Mouse (Mus musculus): Measurements from ENCODE around the gene Spag9.

The Spag9 gene

DNA sequence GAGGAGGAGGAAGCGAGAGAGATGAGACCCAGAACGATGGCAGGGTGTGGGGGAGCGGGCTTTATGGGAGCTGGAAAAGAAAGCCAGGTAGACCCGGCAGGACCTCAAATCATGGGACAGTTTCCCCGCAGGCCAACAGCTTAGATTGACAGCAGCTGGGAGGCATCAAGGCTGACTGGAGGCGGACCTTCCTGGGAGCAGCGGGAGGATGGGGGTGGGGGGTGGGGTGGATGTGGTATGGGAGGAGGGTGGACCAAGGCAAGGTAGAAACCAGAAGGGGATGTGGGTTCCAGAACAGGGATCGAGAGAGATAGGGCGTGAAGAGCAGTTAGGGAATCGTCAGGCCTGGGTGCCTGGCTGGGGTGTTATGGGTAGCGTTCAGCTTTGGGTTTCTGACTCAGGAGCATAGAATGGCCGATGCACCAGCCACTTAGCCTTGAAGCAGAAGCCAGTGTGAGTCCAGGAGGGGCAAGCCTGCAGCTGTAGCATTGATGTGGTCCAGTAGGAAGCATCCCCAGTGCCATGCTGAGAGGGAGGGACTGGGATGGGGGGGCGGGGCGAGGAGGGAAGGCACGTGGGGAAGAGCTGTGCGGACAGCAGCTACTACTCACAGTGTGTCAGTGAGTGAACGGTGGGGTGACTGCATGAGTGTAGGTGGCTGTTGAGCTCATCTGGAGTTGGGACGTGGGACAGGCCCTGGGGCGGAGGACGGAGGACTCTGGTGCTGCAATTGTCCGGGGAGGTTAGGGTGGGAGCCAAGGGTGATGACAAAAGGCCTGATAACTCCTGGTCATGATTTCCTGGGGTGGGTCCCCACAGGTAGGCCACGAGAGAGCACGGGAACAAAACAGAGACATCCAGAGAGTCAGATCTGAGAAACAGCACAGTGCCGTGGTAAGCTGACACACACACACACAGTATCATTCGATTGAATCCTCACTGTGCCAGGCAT, 154.9 kb downstream of the Spag9 start:
- DNase-seq (ENCODE audit: low read depth, low spot score) = no peak

DNA sequence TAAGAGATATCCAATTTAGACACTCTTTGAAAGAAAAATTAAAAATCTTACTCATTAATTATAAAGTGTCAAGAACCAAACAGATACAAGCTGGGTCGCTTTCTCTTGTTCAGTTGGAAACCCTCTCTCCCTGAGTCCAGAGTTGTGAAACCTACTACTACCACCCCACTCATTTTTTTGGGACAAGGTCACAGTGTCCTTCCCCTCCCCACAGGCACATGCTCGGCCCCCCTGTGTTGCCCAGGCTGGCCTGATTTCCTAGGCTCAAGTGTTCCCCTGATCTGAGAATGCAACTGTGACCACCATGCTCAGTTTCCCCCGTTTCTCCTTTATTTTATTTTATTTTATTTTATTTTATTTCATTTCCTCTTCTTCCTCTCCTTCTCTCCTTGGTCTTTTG, 158.3 kb downstream of the Spag9 start:
- DNase-seq (ENCODE audit: low read depth, low spot score) = no peak

DNA sequence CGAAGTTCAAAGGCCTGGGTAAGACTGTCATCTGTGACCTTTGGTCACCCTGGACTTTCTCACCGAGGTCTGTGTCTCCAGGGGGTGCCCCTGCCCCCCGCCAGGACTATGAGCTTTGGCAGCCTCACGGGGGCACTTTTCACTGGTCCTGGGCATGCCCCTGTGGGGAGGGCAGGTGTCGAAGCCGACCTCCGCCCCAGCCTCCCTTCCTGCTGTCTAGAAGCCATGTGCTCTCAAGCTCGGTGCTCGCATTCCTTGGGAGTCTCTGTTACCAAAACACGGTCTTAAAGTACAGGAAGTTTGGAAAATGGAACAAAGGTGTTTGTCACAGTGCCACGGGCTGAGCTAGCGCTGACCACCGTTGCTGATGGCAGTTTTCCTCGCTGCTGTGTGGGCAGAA, 162.6 kb downstream of the Spag9 start:
- DNase-seq (ENCODE audit: low read depth, low spot score) = no peak

DNA sequence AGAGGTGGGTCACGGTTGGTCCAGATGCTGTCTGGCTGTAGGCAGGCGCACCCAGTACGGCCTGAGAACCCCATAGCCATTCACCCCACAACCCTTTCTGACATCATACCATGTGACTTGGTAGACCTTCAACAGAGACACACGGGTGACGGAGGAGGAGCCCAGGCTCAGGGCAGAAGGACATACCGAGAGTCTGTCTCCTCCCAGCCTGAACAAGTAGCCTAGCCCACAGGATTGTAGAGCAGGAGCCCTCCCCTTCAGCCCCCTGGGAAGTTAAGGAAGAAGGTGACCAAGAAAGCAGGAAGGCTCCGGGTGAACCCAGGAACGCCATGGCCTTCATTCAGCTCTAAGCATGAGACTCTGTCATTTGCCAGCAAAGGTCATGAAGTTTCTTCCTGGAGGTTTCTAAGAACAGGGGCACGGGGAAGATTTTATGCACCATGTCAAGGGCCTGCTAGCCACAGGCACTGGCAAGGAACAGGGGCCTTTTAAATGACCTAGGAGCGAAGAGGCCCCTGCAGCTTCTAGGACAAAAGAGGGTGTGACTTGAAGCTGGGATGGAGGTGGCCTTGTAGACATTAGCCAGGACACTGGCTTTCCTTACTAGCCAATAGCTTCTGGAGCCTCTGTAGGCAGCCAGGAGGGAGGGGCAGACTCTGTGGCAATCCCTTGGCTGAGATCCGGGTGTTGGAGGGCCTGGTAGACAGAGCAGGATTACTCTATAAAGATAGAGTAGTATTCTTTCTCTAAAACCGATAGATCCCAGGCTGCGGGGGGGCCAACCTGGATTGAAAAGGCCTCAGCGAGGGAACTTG, 163.4 kb downstream of the Spag9 start:
- DNase-seq (ENCODE audit: low read depth, low spot score) = no peak

DNA sequence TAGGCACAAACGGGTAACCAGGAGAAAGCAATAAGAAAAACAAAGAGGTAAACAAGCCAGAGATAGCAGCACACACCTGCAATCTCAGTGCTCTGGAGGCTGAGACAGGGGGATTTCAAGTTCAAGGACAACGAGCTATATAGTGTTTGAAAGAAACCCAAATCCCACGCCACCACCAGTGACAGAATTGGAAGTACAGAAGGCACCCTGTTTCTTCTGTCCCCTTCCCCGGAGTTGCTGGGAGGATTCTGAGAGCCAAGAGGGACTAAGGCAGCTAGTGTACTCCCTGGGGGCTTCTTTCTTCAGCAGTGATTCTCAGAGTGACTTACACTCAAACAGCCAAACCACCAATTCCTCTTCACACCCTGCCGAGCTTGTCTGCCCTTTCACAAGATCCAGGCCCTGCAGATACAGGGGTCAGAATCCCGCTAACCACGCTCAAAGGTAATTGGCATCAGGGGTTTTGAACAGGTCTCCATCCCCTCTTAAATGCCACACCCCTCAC, 164.1 kb downstream of the Spag9 start:
- DNase-seq (ENCODE audit: low read depth, low spot score) = no peak

DNA sequence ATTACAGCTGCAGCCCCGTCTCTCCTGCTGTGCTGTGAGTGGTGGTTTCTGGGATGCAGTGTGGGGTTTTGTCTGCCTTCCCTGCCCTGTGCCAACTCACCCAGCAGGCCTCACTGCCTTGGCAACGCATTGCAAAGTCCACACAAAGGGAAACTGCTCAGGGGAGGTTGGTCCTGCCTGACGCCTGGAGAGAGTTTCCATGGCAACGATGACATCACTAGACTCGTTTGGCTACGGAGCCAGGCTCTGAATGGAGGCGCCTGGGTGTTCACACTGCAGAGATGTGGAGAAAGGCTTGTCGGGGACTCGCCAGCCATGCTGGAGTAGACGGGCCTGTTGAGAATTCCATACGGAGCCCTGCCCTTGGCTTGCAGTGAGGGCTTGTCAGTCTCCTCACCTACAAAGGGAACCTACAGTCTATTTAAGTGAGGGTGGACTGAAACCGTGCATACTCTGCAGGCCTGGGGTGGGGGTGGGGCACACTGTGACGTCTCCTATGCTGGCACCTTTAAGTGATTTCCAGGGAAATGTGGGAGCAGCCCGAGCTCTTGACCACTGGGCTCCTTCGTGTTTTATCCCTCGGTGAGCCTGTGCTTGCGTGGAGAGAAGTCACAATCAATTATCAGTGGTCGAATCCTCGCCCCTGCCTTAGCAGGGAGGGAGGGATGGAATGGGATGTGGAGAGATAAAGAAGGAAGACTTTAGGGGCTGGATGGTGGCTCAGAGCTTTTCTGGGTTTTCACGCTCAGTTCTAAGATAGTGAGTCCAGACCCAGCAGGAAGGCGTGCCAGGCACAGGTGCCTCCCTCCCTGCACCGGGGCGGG, 164.8 kb downstream of the Spag9 start:
- DNase-seq (ENCODE audit: low read depth, low spot score) = no peak

DNA sequence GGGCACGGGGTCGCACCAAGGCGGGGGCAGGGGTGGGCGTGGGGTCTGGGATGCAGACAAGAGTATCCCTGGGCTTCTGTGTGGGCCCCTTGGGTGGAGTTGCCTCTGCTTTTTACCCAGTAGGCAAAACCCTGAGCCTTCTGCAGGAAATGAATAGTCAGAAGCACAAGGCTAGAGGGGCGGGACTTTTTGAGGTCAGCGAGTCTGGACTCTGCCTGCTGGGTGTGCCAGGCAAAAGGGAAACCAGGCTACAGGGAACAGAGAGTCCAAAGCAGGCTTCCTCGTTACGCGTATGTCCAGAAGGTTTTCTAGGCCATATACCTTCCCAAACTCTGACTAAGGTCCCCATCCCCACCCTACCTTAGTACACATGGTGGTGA, 165.4 kb downstream of the Spag9 start:
- DNase-seq (ENCODE audit: low read depth, low spot score) = no peak

DNA sequence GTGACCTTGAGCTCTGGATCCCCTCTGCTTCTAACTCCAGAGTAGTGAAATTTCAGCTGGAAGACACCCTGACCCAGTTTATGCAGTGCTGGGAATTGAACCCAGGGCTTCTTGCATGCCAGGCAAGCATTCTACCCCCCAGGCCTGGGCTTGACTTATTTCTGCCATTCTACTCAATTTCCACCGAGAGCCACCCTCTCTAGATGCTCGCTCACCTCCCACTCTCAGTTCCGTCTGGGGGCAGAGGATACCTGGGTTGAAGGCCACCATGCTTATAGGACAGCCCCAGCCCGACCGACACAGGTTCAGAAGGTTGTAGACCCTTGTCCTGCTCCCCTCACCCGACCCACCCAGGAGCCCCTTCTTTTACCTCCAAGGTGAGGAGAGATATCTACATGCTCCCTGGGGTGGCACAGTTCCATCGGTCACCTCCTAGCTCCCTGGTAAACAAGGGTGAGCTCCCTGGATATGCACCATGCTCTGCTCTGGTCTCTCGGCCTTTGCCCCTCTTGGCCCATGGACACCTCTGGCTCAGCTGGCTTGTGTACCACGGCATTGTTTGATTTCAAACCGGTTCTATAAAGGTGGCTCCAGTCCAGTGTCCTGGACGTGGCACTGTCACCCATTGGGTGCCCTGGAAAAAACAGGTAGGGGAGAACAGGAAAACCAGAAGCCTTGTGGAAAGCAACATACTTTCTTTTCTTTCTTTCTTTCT, 166.1 kb downstream of the Spag9 start:
- DNase-seq (ENCODE audit: low read depth, low spot score) = no peak

DNA sequence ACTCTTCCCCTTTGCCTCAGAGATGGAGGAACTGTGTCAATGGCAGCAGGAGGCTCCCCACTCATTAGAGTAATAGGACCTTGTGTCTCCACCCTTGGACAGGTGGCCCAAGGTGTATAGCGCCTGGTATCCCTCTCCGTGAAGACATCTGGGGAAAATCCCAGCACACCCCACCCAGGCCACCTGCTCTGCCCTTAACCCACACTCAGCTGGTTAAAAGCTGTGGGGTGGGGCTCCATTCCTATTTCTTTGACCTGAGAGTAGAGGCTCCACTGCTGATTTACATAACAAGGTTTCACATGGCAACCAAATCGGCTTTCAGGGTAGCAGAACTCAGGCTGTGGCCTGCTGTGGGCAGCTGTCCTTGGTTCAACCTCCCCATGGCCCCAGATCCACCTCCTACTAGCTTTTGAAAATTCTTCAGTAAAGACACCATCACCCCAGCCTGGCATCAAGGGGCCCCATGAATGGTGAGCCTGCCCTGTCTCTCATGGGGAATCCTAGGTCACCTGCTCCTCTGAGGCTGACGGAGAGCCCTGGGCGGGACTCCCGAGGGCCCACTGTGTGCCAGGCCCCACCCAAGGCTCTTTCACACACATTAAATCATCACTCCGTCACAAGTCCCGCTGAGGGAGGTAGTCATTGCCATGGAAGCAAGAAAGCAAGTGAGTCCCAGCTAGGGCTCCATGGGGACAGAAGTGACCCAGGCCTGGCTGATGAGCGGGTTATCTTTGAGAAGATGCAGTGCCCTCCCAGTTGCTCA, 167.3 kb downstream of the Spag9 start:
- no peak for DNase-seq (ENCODE audit: low read depth, low spot score)

DNA sequence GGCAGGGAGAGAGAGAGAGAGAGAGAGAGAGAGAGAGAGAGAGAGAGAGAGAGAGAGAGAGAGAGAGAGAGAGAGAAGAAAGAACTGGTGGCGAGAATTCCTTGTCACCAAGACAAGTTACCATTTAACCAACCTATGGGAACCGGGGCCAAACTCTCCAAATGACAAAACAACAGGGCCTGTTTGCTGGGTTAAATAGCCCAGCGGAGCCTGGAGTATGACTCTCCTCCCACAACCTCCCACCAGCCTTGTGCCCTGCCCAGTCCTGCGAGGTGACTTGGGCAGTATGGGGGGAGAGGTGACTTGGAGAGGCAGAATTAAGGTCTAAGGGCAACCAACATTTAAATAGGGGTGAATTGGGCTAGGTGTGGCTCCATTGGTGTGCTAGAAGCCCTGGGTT, 169.9 kb downstream of the Spag9 start:
- no peak for DNase-seq (ENCODE audit: low read depth, low spot score)

DNA sequence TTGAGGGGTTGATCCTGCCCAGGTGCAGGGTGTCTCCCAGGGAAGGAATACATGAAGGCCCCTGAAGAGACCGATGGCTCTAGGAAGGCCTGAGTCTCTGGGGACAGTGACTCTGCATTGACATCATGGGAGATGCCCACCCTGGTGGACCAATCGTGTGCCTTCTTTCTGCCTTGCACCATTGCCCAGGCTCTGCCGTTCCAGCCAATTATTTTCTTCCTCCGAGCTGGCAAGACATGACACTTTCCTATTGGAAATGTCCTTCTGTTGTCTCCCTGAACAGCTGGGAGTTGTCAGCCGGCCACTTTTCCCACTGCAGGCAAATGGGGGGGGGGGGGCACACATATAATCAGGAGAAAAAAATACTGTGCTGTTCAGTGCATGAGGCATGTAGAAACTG, 172.3 kb downstream of the Spag9 start:
- no peak for DNase-seq (ENCODE audit: low read depth, low spot score)

DNA sequence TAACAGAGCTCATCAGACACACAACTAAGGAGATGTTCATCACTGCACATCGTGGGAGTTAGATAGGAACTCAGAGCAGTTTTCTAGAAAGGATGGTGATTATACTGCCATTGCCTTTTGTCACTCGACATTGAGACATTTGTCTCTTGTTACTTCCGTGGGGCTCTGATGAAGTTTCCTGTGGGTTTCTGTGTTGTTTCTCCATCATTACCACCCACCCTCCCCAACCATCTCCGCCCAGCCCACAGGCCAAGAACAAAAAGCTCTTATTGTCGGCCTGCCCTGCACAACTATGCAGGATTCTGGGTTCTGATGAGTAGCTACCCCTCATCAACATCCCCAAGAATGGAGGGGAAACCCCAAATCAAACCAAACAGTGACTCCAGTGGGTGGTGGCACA, 173.7 kb downstream of the Spag9 start:
- DNase-seq (ENCODE audit: low read depth, low spot score) = no peak

DNA sequence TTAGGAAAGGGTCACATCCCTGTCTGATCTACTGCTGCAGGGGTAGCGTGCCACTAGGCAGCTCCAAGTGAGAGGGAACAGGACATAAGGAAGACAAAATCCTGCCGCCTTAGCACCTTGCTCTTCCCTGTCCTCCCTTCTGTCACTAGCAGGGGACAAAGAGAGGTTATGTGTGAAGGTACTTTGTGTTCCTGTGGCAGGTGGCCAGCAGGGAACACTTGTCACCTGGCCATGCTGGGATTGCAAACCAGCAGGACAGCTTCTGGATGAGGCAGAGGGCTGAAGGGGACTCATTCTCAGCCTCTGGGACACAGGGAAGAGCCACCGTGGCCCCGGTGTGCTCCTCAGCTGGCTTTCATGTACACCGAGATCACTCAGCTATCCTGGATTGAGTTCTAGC, 175.8 kb downstream of the Spag9 start:
- no peak for DNase-seq (ENCODE audit: low read depth, low spot score)

DNA sequence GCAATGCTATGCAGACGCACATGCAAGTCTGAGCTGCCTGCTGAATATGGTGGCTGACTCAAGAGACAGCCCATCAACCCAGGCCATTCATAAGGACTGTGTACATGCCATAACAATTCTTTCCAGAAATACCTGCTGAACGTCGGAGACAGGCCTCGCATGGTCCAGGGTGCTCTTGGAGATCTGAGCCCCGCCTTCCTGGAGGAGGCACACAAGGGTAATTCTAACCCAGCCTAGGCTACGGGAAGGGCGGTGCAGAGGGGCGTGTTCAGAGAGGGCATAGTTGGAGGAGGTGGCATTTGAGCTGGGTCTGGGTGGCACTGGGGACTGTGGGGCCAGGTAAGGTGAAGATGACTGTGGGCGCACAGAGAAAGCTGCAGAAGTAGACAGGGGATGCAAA, 176.3 kb downstream of the Spag9 start:
- no peak for DNase-seq (ENCODE audit: low read depth, low spot score)

DNA sequence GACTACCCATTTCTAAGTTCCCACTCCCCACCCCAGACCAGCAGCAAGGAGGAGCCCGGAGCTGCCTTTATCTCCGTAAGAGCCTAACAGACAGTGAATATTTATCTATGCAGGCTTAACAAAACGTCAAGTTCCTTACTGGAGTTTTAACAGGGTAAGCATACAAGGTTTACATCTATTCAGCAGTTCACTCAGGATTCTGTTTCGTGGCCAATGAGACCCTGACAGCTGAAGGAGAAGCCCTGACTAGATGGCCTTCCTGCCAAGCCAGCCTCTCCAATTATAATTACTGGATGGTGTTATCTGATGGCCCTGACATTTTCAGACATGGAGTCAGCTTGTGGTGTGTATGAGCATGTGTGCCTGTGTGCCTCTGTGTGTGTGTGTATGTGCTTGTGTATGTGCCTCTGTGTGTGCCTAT, 177.8 kb downstream of the Spag9 start:
- DNase-seq (ENCODE audit: low read depth, low spot score) = no peak

DNA sequence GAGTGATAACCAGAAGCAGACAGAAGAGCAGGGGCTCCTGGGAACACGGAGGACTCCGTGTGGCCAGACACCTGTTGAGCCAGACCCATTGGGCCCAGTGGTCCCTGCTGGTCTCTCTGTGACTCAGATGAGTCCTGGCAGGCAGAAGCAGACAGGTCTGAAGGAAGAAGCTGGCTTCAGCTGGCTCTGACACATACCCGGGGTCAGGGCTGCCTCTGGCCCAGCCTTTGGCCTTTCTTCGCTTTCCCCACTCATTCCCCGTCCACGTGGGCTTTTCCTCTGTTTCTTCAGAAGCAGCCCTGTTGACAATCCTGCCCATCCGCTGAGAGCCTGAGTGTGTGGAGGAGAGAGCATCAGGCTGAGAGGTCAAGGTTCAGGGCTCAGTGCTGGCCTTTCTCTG, 179.4 kb downstream of the Spag9 start:
- no peak for DNase-seq (ENCODE audit: low read depth, low spot score)

Data from c-Kit-negative CD71-positive TER-119-positive erythroid progenitor cells, embryonic 14.5 days (primary cell).